Mouse (Mus musculus) urinary bladder, postnatal 4 days (tissue): ENCODE measurements around the gene Hist1h2bl.
"Not testable (repeated sequence)": the region's sequence is repeated elsewhere in the genome, so short reads cannot be mapped to it uniquely, and the experiment has no call there.

Source experiments
- DNase-seq, 2 experiments: peaks; one replicate each; pipeline ENCODE4 v3.0.0; 2021 to 2022; ENCODE audit warnings: low spot score in 2 of 2

Gene Hist1h2bl

GRCm38 (mm10) chr13:21715864-21716539 lies at the start of gene Hist1h2bl, which contains the start of gene Hist1h2ai:
Hist1h2bl (minus strand) TSS chr13:21716143.
Hist1h2ai (plus strand) TSS chr13:21716422.
- DNase-seq, result peak; percentile 65 to 69

GRCm38 (mm10) chr13:21755707-21756106 lies 39.8 kb upstream of the Hist1h2bl start:
- DNase-seq, result no peak

GRCm38 (mm10) chr13:21754294-21755001 lies 38.5 kb upstream of the Hist1h2bl start:
- not testable (repeated sequence) for DNase-seq

GRCm38 (mm10) chr13:21753524-21754285 lies 37.8 kb upstream of the Hist1h2bl start, which contains the start of the genes Hist1h2ak and Hist1h2bn:
Hist1h2ak (minus strand) TSS chr13:21753827.
Hist1h2bn (plus strand) TSS chr13:21754123.
- DNase-seq, result peak in 1 of 2 experiments; percentile 50

GRCm38 (mm10) chr13:21753051-21753523 lies 37.1 kb upstream of the Hist1h2bl start:
- DNase-seq, result no peak

- no peak for DNase-seq
Observed at GRCm38 (mm10) chr13:21752356-21752755, 36.4 kb upstream of the Hist1h2bl start.

GRCm38 (mm10) chr13:21751827-21752226 lies 35.9 kb upstream of the Hist1h2bl start:
- DNase-seq, result no peak

- DNase-seq, result no peak
Observed at GRCm38 (mm10) chr13:21751417-21751816, 35.5 kb upstream of the Hist1h2bl start.

- peak; percentile 89 to 92 for DNase-seq
Observed at GRCm38 (mm10) chr13:21750159-21751017, 34.4 kb upstream of the Hist1h2bl start, which contains the start of gene Hist1h4k. Hist1h4k (minus strand) TSS chr13:21750505.

- DNase-seq, result no peak
Observed at GRCm38 (mm10) chr13:21749387-21750158, 33.6 kb upstream of the Hist1h2bl start.

- DNase-seq, result no peak
Observed at GRCm38 (mm10) chr13:21745006-21745405, 29.1 kb upstream of the Hist1h2bl start.

GRCm38 (mm10) chr13:21734906-21735767 lies 19.2 kb upstream of the Hist1h2bl start, which contains the start of gene Hist1h4j:
Hist1h4j (plus strand) TSS chr13:21735064.
- DNase-seq, result peak; percentile 71 to 84

GRCm38 (mm10) chr13:21734010-21734905 lies 18.3 kb upstream of the Hist1h2bl start:
- peak; percentile 63 to 75 for DNase-seq

- no peak for DNase-seq
Observed at GRCm38 (mm10) chr13:21733466-21733865, 17.5 kb upstream of the Hist1h2bl start.

- DNase-seq, result no peak
Observed at GRCm38 (mm10) chr13:21729544-21729943, 13.6 kb upstream of the Hist1h2bl start.

- no peak for DNase-seq
Observed at GRCm38 (mm10) chr13:21727948-21728572, 12.1 kb upstream of the Hist1h2bl start.

- DNase-seq, result no peak
Observed at GRCm38 (mm10) chr13:21722993-21723836, 7.3 kb upstream of the Hist1h2bl start.
